Mouse (Mus musculus): ENCODE measurements around the gene 4430402I18Rik. TPM values are rescaled to one million over a fixed set of nuclear protein-coding genes. Genes with fewer than 3 reads are reported as not detected.
"Not testable (repeated sequence)": the region's sequence is repeated elsewhere in the genome, so short reads cannot be mapped to it uniquely, and the experiment has no call there.

Gene 4430402I18Rik
- total RNA-seq (2017), result not detected in 2 replicates

DNA sequence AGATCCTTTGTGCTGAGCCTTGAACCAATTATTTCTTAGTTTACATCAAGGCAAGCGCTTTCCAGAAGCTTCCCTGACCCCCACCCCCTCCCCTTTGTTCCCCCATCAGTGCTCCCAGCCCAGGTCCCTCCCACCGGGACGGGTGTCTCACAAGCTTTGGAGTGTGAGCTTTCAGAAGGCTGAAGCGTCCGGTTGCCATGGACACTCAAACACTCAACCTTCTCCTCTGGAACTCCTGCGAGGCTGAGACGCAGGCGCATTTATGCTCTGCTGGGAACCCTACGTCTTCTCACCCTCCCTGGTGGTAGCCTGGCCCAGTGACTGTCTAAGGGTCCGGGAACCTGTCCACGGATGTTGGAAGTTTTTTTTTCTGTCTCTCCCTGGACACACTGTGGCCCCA, at the start of gene 4430402I18Rik:
TSS of gene 4430402I18Rik (minus strand) at position 149 of the 400 bp plus-strand sequence.
- ATAC-seq (ENCODE audit: extremely low read depth, insufficient number of reproducible peaks, low FRiP score, poor library complexity, severe bottlenecking), result no peak

GRCm38 (mm10) chr19:29016786-29017185, 49.2 kb upstream of the 4430402I18Rik start:
- ATAC-seq (ENCODE audit: extremely low read depth, insufficient number of reproducible peaks, low FRiP score, poor library complexity, severe bottlenecking), result no peak

DNA sequence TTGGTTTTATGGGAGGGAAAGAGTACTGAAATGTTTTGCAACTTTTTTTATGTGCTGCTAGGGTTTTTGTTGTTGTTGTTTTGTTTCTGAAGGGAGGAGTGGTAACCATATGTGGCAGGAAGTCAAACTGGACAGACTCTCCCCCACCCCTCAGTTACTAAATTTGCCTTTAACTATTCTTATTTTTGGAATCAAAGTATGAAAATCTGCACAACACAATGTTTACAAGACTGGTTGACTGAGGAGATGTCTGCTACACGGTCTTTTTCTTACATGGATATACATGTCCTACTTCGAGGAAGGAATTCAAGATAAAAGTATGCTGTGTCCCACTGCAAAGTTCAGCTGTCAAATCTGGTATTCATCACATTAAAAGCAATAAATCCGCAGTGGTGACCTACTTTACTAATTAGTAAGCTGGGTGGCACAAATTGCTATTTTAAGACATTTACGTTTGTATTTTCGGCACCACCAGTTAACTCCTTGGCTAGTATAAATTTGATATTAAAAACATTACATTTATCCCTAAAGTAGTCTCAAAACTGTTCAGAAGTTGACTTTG, 48.7 kb upstream of the 4430402I18Rik start:
- ATAC-seq (ENCODE audit: extremely low read depth, insufficient number of reproducible peaks, low FRiP score, poor library complexity, severe bottlenecking), result no peak

- ATAC-seq (ENCODE audit: extremely low read depth, insufficient number of reproducible peaks, low FRiP score, poor library complexity, severe bottlenecking), result no peak
Measured at GRCm38 (mm10) chr19:29015410-29016203, 48.0 kb upstream of the 4430402I18Rik start.

GRCm38 (mm10) chr19:29014466-29015055, 47.0 kb upstream of the 4430402I18Rik start:
- no peak for ATAC-seq (ENCODE audit: extremely low read depth, insufficient number of reproducible peaks, low FRiP score, poor library complexity, severe bottlenecking)

DNA sequence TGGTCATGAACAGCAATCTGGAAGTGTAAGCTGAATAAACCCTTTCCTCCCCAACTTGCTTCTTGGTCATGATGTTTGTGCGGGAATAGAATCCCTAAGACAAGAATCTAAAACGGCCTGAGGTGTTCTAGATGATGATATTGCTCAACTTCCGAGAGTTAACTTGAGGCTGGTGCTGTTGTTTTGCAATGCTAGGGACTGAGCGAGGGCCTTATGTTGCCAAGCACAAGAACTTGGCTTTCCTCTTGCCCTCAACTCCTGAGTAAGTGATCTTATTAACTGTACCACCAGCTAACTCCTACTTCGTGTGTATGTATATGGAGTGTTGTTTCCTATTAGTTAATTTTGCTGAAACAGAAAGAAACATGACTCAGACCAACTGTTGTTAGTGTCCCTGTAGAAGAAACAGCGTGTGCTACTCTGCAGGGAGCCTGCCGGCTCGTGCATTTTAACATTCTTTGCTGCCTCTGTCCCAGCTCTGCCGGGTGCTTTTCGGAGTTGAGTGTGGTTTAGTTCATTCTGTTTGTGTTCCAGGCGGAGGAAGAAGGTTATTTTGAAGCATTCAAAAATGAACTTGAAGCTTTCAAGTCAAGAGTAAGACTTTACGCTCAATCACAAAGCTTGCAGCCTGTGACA, 43.9 kb upstream of the 4430402I18Rik start:
- no peak for ATAC-seq (ENCODE audit: extremely low read depth, insufficient number of reproducible peaks, low FRiP score, poor library complexity, severe bottlenecking)

GRCm38 (mm10) chr19:29009046-29009445, 41.4 kb upstream of the 4430402I18Rik start:
- no peak for ATAC-seq (ENCODE audit: extremely low read depth, insufficient number of reproducible peaks, low FRiP score, poor library complexity, severe bottlenecking)

GRCm38 (mm10) chr19:29008069-29008706, 40.6 kb upstream of the 4430402I18Rik start:
- no peak for ATAC-seq (ENCODE audit: extremely low read depth, insufficient number of reproducible peaks, low FRiP score, poor library complexity, severe bottlenecking)

GRCm38 (mm10) chr19:29000321-29000720, 32.7 kb upstream of the 4430402I18Rik start:
- not testable (repeated sequence) for ATAC-seq (ENCODE audit: extremely low read depth, insufficient number of reproducible peaks, low FRiP score, poor library complexity, severe bottlenecking)

GRCm38 (mm10) chr19:28997976-28998630, 30.5 kb upstream of the 4430402I18Rik start:
- no peak for ATAC-seq (ENCODE audit: extremely low read depth, insufficient number of reproducible peaks, low FRiP score, poor library complexity, severe bottlenecking)

GRCm38 (mm10) chr19:28995366-28995765, 27.8 kb upstream of the 4430402I18Rik start:
- ATAC-seq (ENCODE audit: extremely low read depth, insufficient number of reproducible peaks, low FRiP score, poor library complexity, severe bottlenecking), result no peak

GRCm38 (mm10) chr19:28994870-28995269, 27.3 kb upstream of the 4430402I18Rik start:
- no peak for ATAC-seq (ENCODE audit: extremely low read depth, insufficient number of reproducible peaks, low FRiP score, poor library complexity, severe bottlenecking)

DNA sequence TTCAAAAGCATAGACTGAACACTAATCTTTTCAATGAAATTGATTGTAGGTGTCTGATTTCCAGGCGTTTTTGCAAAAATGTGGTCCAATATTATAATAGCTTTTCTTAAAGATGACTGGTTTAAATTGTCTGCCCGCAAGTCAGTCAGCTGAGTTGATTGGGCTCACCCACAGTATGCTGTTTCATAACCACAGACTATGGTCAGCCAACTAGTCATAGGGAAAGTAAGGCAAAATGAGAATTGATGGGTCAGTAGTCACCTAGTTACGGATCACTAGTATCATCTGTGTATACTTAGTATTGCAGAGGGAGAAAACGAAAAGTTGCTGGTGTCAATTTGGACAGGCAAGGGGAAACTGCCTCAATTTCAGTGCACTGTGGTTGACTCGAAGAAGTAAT, 23.8 kb upstream of the 4430402I18Rik start:
- no peak for ATAC-seq (ENCODE audit: extremely low read depth, insufficient number of reproducible peaks, low FRiP score, poor library complexity, severe bottlenecking)

GRCm38 (mm10) chr19:28990590-28991221, 23.1 kb upstream of the 4430402I18Rik start:
- peak; percentile 4; the same call in 1 of the 2 replicates for ATAC-seq (ENCODE audit: extremely low read depth, insufficient number of reproducible peaks, low FRiP score, poor library complexity, severe bottlenecking)

- peak; percentile 99 for ATAC-seq (ENCODE audit: extremely low read depth, insufficient number of reproducible peaks, low FRiP score, poor library complexity, severe bottlenecking)
Measured at GRCm38 (mm10) chr19:28990194-28990589, 22.6 kb upstream of the 4430402I18Rik start, which contains the start of gene Cdc37l1. Cdc37l1 (plus strand) TSS chr19:28990352.

DNA sequence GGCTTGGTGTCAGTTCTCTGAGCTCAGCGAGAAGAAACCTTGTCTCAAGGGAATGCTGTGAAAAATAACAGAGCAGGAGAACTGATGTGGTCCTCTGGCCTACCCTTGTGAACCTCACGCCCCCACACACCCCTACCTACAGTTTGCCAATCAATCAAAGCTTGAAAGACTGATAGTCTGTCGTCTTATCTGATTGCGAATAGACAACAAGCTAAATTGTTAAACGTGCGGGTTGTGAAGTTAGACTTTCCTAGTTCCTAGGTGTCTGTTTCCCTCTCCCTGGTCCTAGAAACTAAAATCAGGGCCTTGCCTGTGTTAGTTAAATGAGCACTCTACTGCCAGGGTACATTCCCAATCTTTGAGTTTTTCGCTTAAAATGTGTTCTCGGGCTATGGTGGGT, 21.9 kb upstream of the 4430402I18Rik start:
- no peak for ATAC-seq (ENCODE audit: extremely low read depth, insufficient number of reproducible peaks, low FRiP score, poor library complexity, severe bottlenecking)

GRCm38 (mm10) chr19:28982617-28983016, 15.0 kb upstream of the 4430402I18Rik start:
- ATAC-seq (ENCODE audit: extremely low read depth, insufficient number of reproducible peaks, low FRiP score, poor library complexity, severe bottlenecking), result no peak
